Mouse (Mus musculus) layer of hippocampus, adult 8-10 months (tissue): ENCODE results near the gene Rnf227. TPM values are rescaled to one million over a fixed set of nuclear protein-coding genes. Genes with fewer than 3 reads are reported as not detected.
"Not testable (repeated sequence)": the region's sequence is repeated elsewhere in the genome, so short reads cannot be mapped to it uniquely, and the experiment has no call there.

Source experiments
- DNase-seq, 2 experiments: peaks; one replicate each; pipeline ENCODE4 v3.0.0; 2022; ENCODE audit warnings: low spot score in 2 of 2
- total RNA-seq, 4 experiments: library from RNA; stranded (reverse); gene quantifications; 2 replicates each; pipeline ENCODE4 v1.2.4; 2022

The Rnf227 gene
- total RNA-seq = 100 to 1,000 TPM; 119 to 129 (median 121) TPM

- DNase-seq = peak; percentile 57 to 72
Measured at GRCm38 (mm10) chr11:69340161-69341131, at the start of gene Rnf227. Rnf227 (plus strand) TSS chr11:69340461.

- no peak for DNase-seq
Measured at GRCm38 (mm10) chr11:69291111-69291510, 49.1 kb upstream of the Rnf227 start.

DNA sequence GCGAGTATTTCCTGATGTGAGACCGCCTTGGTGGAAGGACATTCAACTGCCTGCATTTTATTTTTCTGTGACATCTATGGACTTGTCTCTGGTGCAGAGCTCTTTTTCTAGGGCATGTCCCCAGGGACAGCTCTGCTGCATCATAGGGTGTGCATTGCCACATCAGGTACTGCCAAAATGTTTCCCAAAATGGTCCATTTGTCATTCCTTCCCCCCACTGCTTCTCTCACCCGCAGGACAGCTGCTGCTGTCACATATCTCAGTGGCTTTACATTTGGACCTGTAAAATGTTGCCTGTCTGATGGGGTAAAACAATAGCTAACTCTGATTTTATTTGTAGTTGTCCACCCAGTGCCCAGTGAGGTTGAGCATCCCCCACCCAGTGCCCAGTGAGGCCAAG, 45.0 kb upstream of the Rnf227 start:
- DNase-seq = no peak

GRCm38 (mm10) chr11:69297799-69298198, 42.5 kb upstream of the Rnf227 start:
- DNase-seq = no peak

- no peak for DNase-seq
Measured at GRCm38 (mm10) chr11:69298231-69298630, 42.0 kb upstream of the Rnf227 start.

DNA sequence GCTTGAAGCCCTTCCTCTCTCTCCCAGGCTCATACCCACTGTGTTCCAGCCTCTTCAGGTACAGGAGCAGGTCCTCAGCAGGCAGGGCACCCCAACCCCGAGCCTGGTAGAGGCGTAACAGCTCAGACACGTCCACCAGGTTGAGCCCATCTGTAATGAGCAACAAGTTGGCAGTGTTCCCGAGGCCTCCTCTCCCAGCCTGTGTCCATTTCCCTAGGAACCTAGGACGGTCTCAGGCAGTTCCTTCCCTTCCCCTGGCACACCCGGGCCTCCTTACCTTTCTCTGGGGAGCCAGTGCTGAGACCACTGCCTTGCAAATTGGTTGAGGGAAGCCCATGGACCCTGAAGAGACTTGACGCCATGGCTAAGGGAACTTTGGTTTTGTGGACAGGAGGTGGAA, 37.4 kb upstream of the Rnf227 start:
- no peak for DNase-seq

DNA sequence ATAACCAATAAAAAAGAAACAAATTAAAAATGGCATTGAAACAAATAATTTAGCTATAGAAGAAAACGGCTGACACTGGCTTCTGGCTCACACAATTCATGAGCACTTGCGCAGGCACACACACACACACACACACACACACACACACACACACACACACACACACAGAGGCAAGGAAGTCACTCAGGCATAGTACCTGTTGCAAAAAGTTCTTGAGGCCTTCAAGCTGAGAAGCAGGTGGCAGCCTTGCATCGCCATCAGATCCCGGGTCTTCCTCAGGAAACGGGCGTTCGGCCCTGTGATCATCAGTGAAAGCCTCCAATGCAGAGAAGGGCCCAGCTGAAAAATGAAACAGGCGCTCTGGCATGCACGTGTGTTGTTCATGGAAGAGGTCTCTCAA, 35.0 kb upstream of the Rnf227 start:
- DNase-seq = no peak

DNA sequence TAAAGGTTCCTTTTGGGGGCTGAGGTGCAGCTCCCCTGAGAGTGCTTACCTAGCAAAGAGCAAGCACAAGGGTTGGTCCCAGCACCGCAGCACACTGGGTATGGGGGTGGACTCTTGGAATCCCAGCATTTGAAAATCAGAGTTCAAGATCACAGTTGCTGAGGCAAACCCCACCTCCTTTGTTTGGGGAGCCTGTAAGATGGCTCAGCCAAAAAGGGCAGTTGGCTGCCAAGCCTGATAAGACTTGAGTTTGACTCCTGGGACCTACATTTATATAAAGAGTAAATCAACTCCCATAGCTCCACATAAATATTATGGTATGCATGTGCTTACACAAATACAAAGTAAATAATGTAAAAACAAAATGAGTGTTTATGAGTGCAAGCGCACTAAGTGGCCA, 34.2 kb upstream of the Rnf227 start:
- no peak for DNase-seq

DNA sequence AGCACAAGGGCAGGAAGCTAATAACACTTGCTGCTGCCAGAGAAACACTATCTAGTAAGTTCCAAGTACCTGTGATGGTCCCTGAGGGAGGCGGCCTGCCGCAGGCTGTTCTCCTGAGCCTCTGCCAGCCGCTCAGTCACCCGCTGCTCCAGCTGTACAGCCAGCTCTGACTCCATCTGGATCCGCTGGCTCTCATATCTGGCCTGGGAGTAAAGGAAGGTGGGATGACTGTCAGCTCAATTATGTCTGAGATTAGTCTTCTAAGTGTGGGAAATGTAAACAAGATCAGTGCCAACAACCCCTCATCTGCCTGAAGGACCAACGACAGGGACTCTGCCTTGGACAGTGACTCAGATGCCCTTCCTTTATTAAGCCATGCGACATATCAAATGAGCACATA, 29.0 kb upstream of the Rnf227 start:
- DNase-seq = no peak

DNA sequence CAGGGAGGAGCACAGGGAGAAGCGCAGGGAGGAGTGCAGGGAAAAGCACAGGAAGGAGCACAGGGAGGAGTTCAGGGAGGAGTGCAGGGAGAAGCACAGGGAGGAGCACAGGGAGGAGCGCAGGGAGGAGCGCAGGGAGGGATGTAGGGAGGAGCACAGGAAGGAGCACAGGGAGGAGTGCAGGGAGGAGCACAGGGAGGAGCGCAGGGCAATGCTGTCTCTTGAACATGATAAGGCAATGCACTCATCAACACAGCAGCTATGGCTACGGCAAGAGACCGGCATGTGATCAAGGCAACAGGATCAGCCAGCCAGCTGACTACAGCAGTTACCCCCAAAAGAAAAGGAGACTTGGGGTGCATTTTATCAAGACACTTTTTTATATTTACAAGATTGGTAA, 23.9 kb upstream of the Rnf227 start:
- no peak for DNase-seq

- DNase-seq = not testable (repeated sequence)
Measured at GRCm38 (mm10) chr11:69318000-69318399, 22.3 kb upstream of the Rnf227 start.

GRCm38 (mm10) chr11:69321580-69321979, 18.7 kb upstream of the Rnf227 start:
- no peak for DNase-seq

DNA sequence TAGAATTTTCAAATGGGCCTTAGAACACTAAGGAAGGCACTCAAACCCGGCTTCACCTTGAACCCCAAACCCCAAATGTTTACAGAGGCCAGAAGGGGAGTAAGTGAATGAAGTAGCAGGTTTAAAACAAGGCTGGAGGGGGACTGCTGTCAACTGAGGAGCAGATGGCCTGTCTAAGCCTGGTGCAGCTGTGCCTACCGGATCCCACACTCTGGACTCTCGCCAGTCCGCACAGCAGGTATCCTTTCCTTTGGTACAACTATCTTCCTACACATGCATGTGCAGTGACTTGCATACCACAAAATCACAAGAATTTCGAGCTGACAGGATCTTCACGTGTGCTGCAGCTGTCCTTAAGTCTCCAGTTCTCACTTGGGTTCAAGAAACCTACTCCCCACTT, 18.3 kb upstream of the Rnf227 start:
- no peak for DNase-seq

- DNase-seq = no peak
Measured at GRCm38 (mm10) chr11:69322693-69323471, 17.4 kb upstream of the Rnf227 start.

DNA sequence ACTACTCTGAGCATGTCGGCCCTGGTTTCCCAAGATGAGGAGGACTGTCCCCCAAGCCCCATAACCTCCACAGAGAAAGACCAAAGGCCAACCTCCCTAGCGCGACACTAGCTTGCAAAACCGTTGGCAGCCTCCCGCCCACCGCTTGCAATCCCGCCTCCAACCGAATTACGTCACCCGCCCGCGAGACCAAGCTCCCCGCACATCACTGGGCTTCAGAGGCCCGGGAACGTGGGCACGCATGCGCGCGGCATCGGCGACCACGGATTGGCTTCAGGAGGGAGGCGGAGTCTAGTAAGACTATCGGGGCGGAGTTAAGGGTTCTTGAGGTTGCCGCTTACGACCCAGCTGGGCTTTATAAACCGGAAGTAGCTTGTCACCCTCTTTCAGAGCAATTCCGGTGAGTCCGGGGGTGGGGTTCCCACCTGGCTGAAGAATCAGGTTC, 16.6 kb upstream of the Rnf227 start, which contains the start of the genes Cntrob and Trappc1:
Gene Cntrob, minus strand, starts transcription at position 109 of the 445 bp plus-strand sequence.
Gene Trappc1, plus strand, starts transcription at position 314 of the 445 bp plus-strand sequence.
- peak; percentile 99 for DNase-seq

DNA sequence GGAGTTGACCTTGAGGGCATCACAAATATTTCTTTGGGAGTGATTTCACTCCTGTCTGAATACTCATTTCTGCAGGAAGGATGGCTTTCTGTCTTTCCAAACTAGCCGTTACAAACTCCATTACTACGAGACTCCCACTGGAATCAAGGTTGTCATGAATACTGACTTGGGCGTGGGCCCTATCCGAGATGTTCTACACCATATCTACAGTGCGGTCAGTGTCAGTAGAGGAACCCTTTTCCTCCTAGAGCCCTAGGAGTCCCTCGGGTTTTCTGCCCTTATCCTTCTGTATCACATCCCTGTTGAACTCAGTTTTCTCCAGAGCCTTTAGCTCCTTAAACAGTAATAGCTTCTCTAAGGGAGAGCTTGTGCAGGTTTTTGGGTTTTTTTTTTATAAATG, 15.5 kb upstream of the Rnf227 start:
- DNase-seq = no peak

DNA sequence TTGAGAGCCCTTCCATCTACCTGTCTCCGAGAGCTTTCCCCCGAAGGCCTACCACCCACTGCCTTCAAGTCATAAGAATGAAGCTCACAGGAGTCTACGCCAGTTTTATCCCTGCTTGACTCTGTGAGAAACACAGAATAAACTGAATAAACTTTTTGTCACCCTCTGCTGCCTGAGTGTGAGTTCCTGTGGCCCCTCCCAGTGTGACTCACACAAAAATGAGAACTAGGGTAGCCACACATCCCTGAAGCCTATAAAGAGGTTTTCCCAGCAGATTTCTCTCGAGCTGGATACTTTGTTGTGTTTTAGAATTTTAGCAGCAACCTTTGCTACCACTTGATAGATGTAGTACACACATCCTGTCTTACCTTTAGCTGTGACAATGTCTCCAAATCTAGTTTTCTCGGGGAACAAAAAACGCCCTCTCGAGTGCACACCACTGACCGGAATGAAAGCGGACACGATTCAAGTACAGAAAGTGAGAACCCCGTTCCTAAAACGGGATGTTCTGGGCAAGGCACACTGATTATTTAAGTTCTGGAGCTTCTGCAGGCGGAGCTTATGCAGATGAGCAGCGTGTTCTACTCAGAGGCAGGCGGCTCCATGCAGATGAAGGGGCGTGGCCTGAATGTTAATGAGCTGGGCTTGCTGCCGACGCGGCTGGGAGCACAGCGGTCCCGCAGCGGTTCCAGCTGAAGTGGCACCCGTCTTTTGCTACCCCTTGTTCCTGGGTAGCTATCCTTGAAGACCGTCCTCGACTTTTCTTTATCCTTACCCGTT, 14.4 kb upstream of the Rnf227 start, which contains the start of gene Kcnab3:
Gene Kcnab3, plus strand, starts transcription at position 631 of the 780 bp plus-strand sequence.
- DNase-seq = peak; percentile 75 to 77

DNA sequence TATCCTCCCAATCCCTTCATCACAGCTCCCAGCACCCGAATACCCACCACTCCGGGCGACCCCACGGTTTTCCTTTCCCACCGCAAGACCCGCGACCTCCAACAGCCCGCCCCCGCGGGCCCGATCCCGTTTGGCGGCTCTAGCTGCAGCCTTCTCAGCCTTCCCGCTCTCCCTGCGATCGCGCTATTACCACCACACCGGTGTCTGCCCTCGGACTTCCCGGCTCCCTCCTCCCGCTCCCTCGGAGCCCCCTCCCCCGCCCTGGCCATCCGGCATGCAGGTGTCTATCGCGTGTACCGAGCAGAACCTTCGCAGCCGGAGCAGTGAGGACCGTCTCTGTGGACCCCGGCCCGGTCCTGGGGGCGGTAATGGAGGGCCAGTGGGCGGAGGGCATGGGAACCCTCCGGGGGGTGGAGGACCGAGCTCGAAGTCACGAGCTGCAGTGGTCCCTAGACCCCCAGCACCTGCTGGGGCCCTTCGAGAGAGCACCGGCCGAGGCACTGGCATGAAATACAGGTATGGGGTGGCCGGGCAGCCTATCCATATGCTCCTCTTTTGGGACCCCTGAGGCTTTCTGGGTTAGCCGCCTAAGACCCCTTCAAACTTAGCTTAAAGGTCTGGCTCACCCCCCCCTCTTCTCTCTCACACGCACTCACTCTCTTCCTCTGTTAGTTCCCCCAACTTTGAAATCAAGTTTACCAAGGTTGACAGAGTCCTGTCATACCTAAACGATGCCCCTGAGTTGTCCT, 13.7 kb upstream of the Rnf227 start:
- no peak for DNase-seq

DNA sequence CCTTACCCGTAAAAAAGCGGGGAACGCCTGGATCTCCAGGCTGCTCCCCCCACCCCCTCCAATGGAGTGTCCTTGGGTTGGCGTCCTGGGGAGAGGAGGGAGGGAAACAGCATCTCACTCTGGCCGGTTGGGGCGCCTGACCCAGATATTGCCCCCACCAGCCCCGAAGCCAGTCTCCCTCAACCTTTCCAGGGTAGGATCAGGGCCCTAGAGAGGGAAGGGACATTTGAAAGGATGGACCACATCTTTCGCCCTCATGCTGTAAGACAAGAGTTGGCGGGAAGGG, 13.2 kb upstream of the Rnf227 start:
- DNase-seq = peak in 1 of 2 experiments; percentile 4

DNA sequence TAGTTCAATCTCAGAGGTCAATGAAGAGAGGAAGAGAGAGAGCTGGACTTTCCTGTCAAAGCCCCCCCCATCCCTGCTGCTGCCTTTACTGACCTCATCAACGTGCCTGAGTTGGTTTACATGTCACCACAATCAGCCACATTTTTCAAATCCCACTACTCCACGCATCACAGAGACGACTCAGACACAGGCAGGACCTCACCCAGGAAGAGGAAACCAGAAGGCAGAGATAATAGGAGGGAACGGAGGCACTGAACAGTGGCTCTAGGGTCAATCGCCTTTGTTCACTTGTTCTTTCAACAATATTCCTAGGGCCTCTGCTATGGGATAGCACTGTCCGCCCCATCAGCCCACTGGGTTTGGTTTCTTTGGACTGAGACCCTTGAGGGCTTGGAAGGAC, 12.6 kb upstream of the Rnf227 start:
- no peak for DNase-seq

DNA sequence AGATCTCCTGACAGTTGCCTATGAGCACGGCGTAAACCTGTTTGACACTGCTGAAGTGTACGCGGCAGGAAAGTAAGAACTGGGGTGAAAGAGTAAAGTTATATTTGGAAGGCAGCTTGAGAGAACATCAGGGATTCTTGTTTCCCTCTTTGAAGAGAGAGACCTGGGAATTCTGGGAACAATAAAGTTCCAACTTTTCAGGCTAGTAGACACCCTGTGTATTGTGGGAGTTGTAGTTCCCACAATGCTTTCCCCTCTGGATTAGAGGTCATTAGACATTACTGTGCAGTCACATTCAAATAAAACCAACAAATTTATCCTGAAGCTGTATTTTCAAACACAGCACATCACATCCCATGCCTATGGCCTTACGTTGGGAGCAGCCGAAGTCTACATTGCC, 11.7 kb upstream of the Rnf227 start:
- DNase-seq = no peak
